Mouse (Mus musculus): Measurements from ENCODE around the gene 1110051M20Rik. TPM values are rescaled to one million over a fixed set of nuclear protein-coding genes. Genes with fewer than 3 reads are reported as not detected.

The 1110051M20Rik gene
- polyA plus RNA-seq, 1 experiment = 4.4 TPM

- peaks cover 6% of the 10 kb centered on the region; the same call in 1 of the 2 replicates for H3K4me1 ChIP-seq (ENCODE audit: control insufficient read depth, insufficient read depth, insufficient read length, low read length)
- no peak overlapping the region for H3K4me3 ChIP-seq (ENCODE audit: insufficient read depth, low read depth, low read length)
- H3K27ac ChIP-seq (replicated peaks; ENCODE audit: low read depth, low read length) = no peak overlapping the region
Measured at GRCm38 (mm10) chr2:91324761-91325421, 119.6 kb downstream of the 1110051M20Rik start.

DNA sequence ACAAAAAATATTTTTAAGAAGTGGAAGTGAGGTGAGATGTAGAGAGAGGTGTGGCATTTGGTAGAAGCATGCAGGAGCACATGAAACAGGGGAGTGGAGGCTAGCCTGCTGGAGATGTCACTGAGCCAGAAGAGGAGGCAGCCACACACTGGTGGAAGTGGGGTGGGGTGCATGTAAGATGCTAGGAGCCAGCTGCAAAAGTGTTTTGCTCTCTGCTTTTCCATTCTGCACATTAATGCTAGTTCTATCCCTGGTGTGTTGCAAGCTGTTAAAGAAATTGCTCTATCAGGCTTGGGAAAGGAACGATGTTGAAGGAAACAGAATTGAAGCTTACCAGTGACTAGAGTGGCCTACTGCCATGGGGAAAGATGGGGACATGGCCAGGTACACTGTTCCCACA, 120.2 kb downstream of the 1110051M20Rik start:
- Histone ChIP-seq H3K27ac (replicated peaks; ENCODE audit: low read depth, low read length) (no peak overlapping the region), H3K4me1 (ENCODE audit: control insufficient read depth, insufficient read depth, insufficient read length, low read length) (peaks cover 6% of the 10 kb centered on the region; the same call in 1 of the 2 replicates), H3K4me3 (ENCODE audit: insufficient read depth, low read depth, low read length) (no peak overlapping the region)

- H3K27ac ChIP-seq (replicated peaks; ENCODE audit: low read depth, low read length) = no peak overlapping the region
- no peak overlapping the region for H3K4me3 ChIP-seq (ENCODE audit: insufficient read depth, low read depth, low read length)
- 0 out of 2 replicates have a peak, but pooled peaks cover 2% of the 10 kb centered on the region for H3K4me1 ChIP-seq (ENCODE audit: control insufficient read depth, insufficient read depth, insufficient read length, low read length)
Measured at GRCm38 (mm10) chr2:91322490-91322889, 122.0 kb downstream of the 1110051M20Rik start.

- no peak overlapping the region for H3K4me3 ChIP-seq (ENCODE audit: insufficient read depth, low read depth, low read length)
- H3K27ac ChIP-seq (replicated peaks; ENCODE audit: low read depth, low read length) = no peak overlapping the region
- no peaks in the 10 kb centered on the region for H3K4me1 ChIP-seq (ENCODE audit: control insufficient read depth, insufficient read depth, insufficient read length, low read length)
Measured at GRCm38 (mm10) chr2:91321923-91322322, 122.6 kb downstream of the 1110051M20Rik start.

DNA sequence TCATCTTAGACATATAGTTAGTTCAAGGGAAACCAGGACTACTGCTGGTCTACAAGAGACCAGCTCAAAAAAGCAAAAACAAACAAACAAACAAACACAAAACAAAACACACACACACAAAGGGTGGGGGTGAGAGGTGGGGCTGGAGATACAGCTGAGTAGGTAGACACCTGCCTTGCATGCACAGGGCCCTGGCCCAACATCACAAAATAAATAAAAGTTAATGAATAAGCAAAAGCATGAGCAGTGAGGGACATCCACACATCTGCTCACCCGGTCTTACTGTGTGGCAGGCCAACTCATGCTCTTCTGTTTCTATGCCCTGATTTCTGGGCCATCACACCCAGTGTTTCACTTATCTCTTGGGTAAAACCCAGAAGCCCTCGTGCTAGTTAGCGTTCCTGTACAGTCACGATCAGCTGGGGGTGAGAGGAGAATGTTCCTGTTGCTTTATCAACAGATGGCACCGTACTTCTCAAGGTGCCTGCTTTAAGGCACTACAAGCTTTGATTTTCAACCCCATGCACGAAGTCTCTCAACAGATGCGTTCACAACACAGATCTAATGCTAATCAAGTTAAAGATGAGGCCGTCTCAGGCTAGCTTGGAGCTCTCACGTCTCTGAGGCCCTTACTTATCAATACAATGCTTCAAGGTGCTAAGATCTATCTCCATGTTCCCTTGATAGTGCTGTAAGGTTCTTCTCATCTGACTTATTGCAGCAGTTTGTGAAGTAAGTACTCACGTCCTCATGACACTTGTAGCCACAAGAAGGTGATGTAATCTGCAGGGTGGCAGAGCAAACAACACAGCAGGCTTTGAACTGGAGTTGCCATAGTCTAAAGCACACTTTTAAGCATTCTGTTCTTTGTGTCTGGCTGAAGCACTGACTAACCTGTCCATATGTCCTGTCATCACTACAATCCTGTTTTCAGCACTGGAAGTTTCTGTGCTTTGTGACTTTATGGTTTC, 123.7 kb downstream of the 1110051M20Rik start:
- no peak overlapping the region for H3K4me3 ChIP-seq (ENCODE audit: insufficient read depth, low read depth, low read length)
- H3K27ac ChIP-seq (replicated peaks; ENCODE audit: low read depth, low read length) = no peak overlapping the region
- H3K4me1 ChIP-seq (ENCODE audit: control insufficient read depth, insufficient read depth, insufficient read length, low read length) = no peaks in the 10 kb centered on the region

DNA sequence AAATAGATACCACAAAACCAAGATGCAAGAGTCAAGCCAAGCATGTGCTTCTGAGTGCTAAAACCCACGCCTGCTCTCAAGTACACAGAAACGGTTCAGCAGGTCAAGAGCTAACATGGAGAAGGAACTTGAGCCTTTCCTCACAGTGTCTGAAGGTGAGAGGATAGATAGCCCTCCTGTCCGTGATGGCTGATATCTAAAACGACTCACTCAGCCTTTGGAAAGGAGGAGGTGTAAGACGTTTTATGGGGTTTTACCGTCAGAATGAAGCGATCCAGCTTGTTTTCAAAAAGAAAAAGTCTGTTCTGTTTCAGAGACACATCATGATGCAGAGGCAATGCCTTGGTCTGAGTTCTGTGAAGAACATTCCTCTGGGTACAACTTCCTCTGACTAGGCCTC, 130.3 kb downstream of the 1110051M20Rik start:
- Histone ChIP-seq H3K4me3 (ENCODE audit: insufficient read depth, low read depth, low read length) (no peak overlapping the region), H3K4me1 (ENCODE audit: control insufficient read depth, insufficient read depth, insufficient read length, low read length) (no peaks in the 10 kb centered on the region), H3K27ac (replicated peaks; ENCODE audit: low read depth, low read length) (no peak overlapping the region)

- H3K27ac ChIP-seq (replicated peaks; ENCODE audit: low read depth, low read length) = no peak overlapping the region
- H3K4me1 ChIP-seq (ENCODE audit: control insufficient read depth, insufficient read depth, insufficient read length, low read length) = no peaks in the 10 kb centered on the region
- H3K4me3 ChIP-seq (ENCODE audit: insufficient read depth, low read depth, low read length) = no peak overlapping the region
Measured at GRCm38 (mm10) chr2:91312578-91313311, 131.8 kb downstream of the 1110051M20Rik start.

DNA sequence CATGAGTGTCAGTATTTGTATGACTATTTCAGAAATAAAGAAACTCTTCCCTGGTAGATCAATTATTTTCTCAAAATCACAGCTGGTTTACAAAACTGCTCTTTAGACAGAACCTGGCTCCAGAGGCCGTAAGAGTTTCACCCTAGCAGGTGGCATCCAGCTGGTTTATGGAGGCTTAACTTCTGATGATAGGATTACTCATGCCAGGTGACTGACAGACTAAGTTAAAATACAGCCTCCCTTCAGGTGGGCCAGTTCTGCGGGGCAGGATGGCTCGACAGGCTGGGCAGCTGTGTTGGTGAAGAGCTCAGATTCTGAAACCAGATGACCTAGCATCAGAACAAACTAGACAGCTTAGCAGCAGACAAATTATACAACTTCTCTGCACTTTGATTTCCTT, 135.0 kb downstream of the 1110051M20Rik start:
- H3K4me1 ChIP-seq (ENCODE audit: control insufficient read depth, insufficient read depth, insufficient read length, low read length) = no peaks in the 10 kb centered on the region
- no peak overlapping the region for H3K4me3 ChIP-seq (ENCODE audit: insufficient read depth, low read depth, low read length)

DNA sequence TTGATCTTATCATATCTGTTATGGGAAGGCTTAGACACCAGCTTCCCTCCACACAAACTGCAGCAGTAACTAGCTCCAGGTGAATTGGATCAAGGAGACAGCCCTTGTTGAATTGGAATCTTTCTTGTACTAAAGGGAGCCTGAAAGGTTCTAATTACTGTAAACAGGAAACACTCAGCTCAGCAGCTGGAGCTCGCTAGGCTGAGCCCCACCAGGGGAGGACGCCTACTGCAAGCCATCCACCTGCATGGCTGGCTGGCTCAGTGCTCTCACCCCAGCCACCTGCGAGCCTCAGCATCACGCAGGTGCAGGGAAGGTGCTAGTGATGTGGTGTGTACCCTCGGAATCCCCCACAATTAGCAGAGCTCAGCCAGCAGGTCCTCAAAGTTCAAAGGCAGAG, 135.8 kb downstream of the 1110051M20Rik start:
- Histone ChIP-seq H3K4me3 (ENCODE audit: insufficient read depth, low read depth, low read length) (no peak overlapping the region), H3K27ac (replicated peaks; ENCODE audit: low read depth, low read length) (no peak overlapping the region), H3K4me1 (ENCODE audit: control insufficient read depth, insufficient read depth, insufficient read length, low read length) (no peaks in the 10 kb centered on the region)

More for the DNA sequence above, 135.0 kb downstream of the 1110051M20Rik start:
- no peak overlapping the region for H3K27ac ChIP-seq (replicated peaks; ENCODE audit: low read depth, low read length)

DNA sequence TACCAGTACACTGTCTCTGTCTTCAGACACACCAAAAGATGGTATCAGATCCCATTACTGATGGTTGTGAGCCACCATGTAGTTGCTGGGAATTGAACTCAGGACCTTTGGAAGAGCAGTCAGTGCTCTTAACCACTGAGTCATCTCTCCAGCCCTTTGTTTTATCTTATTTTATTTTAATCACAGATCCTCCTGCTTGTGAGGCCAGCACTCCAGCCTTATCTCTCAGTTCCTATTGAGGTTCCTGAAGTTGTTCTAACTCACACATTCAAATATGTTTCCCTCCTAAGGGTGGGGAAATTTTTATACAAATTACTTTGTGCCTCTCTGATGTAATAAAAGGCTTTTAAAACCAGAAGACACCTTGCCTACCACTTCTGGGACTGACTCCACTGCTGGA, 137.9 kb downstream of the 1110051M20Rik start:
- Histone ChIP-seq H3K4me3 (ENCODE audit: insufficient read depth, low read depth, low read length) (no peak overlapping the region), H3K4me1 (ENCODE audit: control insufficient read depth, insufficient read depth, insufficient read length, low read length) (no peaks in the 10 kb centered on the region), H3K27ac (replicated peaks; ENCODE audit: low read depth, low read length) (no peak overlapping the region)

DNA sequence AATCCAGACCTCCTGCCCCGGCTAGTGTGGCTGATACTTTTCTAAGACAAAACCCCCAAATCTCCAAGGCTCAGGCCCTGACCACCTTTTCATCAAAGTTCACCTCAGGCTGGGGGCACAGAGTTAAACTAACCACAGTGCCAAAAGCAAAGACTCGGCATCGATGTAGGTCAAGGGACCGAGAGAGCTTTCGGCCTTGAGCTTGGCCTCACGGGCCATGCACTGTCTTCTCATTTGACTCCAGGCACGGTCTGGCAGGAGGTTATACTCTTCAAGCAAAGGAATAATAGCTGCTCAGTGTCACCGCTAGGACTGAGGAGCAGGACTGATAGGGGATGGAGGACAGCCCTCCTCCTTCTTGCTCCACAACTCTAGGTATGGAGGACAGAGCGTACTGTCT, 138.6 kb downstream of the 1110051M20Rik start:
- Histone ChIP-seq H3K4me1 (ENCODE audit: control insufficient read depth, insufficient read depth, insufficient read length, low read length) (no peaks in the 10 kb centered on the region), H3K27ac (replicated peaks; ENCODE audit: low read depth, low read length) (no peak overlapping the region), H3K4me3 (ENCODE audit: insufficient read depth, low read depth, low read length) (no peak overlapping the region)

DNA sequence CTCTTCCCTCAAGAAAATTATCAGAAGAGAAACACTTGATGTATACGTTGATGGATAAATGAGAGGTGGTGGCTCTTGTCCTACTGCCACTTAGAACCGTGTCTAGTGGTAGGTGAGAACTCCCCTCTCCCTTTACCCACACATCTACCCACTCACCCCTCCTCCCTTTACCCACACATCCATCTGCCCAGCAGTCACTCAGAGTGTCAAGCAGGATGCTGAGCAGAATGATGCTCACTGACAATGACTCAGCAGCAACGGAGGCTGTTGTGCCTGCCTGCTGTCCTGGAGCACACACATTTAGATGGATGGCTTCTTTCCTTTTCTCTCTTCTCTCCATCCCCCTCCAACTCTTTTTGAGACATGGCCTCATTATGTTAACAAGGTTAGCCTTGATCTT, 141.7 kb downstream of the 1110051M20Rik start:
- Histone ChIP-seq H3K4me3 (ENCODE audit: insufficient read depth, low read depth, low read length) (no peak overlapping the region), H3K27ac (replicated peaks; ENCODE audit: low read depth, low read length) (no peak overlapping the region), H3K4me1 (ENCODE audit: control insufficient read depth, insufficient read depth, insufficient read length, low read length) (no peaks in the 10 kb centered on the region)

GRCm38 (mm10) chr2:91301836-91302235, 142.7 kb downstream of the 1110051M20Rik start:
- Histone ChIP-seq H3K4me3 (ENCODE audit: insufficient read depth, low read depth, low read length) (no peak overlapping the region), H3K27ac (replicated peaks; ENCODE audit: low read depth, low read length) (no peak overlapping the region), H3K4me1 (ENCODE audit: control insufficient read depth, insufficient read depth, insufficient read length, low read length) (no peaks in the 10 kb centered on the region)

DNA sequence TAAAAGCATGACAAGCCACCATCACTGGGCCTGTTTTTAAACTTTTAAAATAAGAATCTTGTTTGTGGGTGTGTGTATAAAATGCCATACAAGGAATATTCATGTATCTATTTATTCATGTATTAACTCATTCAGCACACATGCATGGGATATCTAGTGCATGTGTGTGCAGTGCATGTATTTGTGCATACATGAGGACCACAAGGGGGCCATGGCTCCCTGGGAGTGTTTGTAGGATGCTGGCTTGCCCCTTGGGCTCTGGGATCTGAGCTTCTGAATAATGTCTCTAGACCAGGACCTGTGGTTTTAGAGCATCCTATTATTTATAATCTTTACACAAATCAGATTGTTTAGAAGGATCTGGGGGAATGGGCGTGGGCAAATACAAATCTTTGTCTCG, 143.7 kb downstream of the 1110051M20Rik start:
- H3K4me3 ChIP-seq (ENCODE audit: insufficient read depth, low read depth, low read length) = no peak overlapping the region
- no peaks in the 10 kb centered on the region for H3K4me1 ChIP-seq (ENCODE audit: control insufficient read depth, insufficient read depth, insufficient read length, low read length)
- no peak overlapping the region for H3K27ac ChIP-seq (replicated peaks; ENCODE audit: low read depth, low read length)

GRCm38 (mm10) chr2:91299156-91299555, 145.3 kb downstream of the 1110051M20Rik start:
- no peak overlapping the region for H3K27ac ChIP-seq (replicated peaks; ENCODE audit: low read depth, low read length)
- no peak overlapping the region for H3K4me3 ChIP-seq (ENCODE audit: insufficient read depth, low read depth, low read length)
- no peaks in the 10 kb centered on the region for H3K4me1 ChIP-seq (ENCODE audit: control insufficient read depth, insufficient read depth, insufficient read length, low read length)

All from brown adipose tissue, adult 24 weeks (tissue).